Mouse (Mus musculus) midbrain, embryonic 14.5 days (tissue): ENCODE measurements around the gene Sertad4. TPM values are rescaled to one million over a fixed set of nuclear protein-coding genes. Genes with fewer than 3 reads are reported as not detected.

Experiments used
- ATAC-seq: fragments of 200-750 bp; cut with Nextera tagmentation; 2 replicates; pipeline ENCODE4 v1.8.0; 2017; ENCODE audit warnings: moderate number of reproducible peaks, moderate library complexity; ENCODE audit not compliant: low FRiP score, low TSS enrichment
- DNase-seq: peaks from one replicate; pipeline ENCODE4 v3.0.0-alpha.2; 2015
- H3K27ac ChIP-seq: fragments of 300-500 bp; sonication (generic); replicated peaks from 2 replicates; pipeline ENCODE4 v1.5.1; 2014; ENCODE audit warnings: mild to moderate bottlenecking, low read depth, low read length, moderate library complexity
- H3K27me3 ChIP-seq: fragments of 300-500 bp; sonication (generic); 2 replicates; pipeline ENCODE4 v1.6.1; 2014; ENCODE audit warnings: low read length, control low read depth, mixed read lengths; ENCODE audit not compliant: control insufficient read depth, insufficient read depth
- H3K36me3 ChIP-seq: fragments of 300-500 bp; sonication (generic); 2 replicates; pipeline ENCODE4 v1.6.1; 2014; ENCODE audit warnings: low read length, control low read depth; ENCODE audit not compliant: control insufficient read depth, insufficient read depth
- H3K4me1 ChIP-seq: fragments of 300-500 bp; sonication (generic); 2 replicates; pipeline ENCODE4 v1.6.1; 2014; ENCODE audit warnings: mild to moderate bottlenecking, antibody characterized with exemption, low read length, control low read depth; ENCODE audit not compliant: control insufficient read depth, insufficient read depth
- H3K4me2 ChIP-seq: fragments of 300-500 bp; sonication (generic); 2 replicates; pipeline ENCODE4 v1.6.1; 2014; ENCODE audit warnings: mild to moderate bottlenecking, low read length, moderate library complexity
- H3K4me3 ChIP-seq: fragments of 300-500 bp; sonication (generic); replicated peaks from 2 replicates; pipeline ENCODE4 v1.5.1; 2014; ENCODE audit warnings: low read depth, low read length
- H3K9ac ChIP-seq: fragments of 300-500 bp; sonication (generic); replicated peaks from 2 replicates; pipeline ENCODE4 v1.6.1; 2014; ENCODE audit warnings: mild to moderate bottlenecking, low read length, moderate library complexity
- H3K9me3 ChIP-seq: fragments of 300-500 bp; sonication (generic); 2 replicates; pipeline ENCODE4 v1.6.1; 2016; ENCODE audit warnings: low read length, control low read depth, mixed read lengths; ENCODE audit not compliant: control insufficient read depth
- WGBS: fragments of 180-500 bp; shearing (Covaris S2); extraction: QIAGEN DNeasy Blood & Tissue Kit; methylation state at CpG from one replicate; pipeline ENCODE4 v1.1.7; 2014; 5-methylcytosine and 5-hydroxymethylcytosine counted together
- polyA plus RNA-seq: library from polyadenylated mRNA; unstranded; fragments of >200 nt; fragmentation: Nextera tagmentation; extraction: Ambion mirVana; gene quantifications from 2 replicates; pipeline ENCODE4 v1.2.1, GENCODE M21; 2014

Sertad4 gene
- polyA plus RNA-seq, 1 experiment from 2014 or later, result 39.5 TPM

GRCm38 (mm10) chr1:192812758-192813157, 42.8 kb downstream of the Sertad4 start:
- Histone ChIP-seq H3K4me3 (no peak overlapping the region), H3K27me3 (no peaks in the 10 kb centered on the region), H3K4me2 (no peak overlapping the region), H3K4me1 (no peaks in the 10 kb centered on the region), H3K9ac (no peak overlapping the region), H3K27ac (no peak overlapping the region), H3K9me3 (no peaks in the 10 kb centered on the region), H3K36me3 (no peaks in the 10 kb centered on the region)
- ATAC-seq (no peak), DNase-seq (no peak)
- 97% methylated on average over 9 of the region's 9 CpGs for WGBS

- ATAC-seq, result no peak
- Histone ChIP-seq H3K36me3 (no peaks in the 10 kb centered on the region), H3K4me1 (no peaks in the 10 kb centered on the region), H3K4me2 (no peak overlapping the region), H3K4me3 (no peak overlapping the region), H3K9me3 (no peaks in the 10 kb centered on the region), H3K27me3 (no peaks in the 10 kb centered on the region), H3K27ac (no peak overlapping the region), H3K9ac (no peak overlapping the region)
- DNase-seq, result no peak
- 95% methylated on average over 5 of the region's 5 CpGs for WGBS
Measured at GRCm38 (mm10) chr1:192812290-192812689, 43.3 kb downstream of the Sertad4 start.

- no peaks in the 10 kb centered on the region for H3K36me3 ChIP-seq
- no peaks in the 10 kb centered on the region for H3K27me3 ChIP-seq
- H3K9ac ChIP-seq, result no peak overlapping the region
- H3K4me2 ChIP-seq, result no peak overlapping the region
- no peaks in the 10 kb centered on the region for H3K4me1 ChIP-seq
- no peaks in the 10 kb centered on the region for H3K9me3 ChIP-seq
- 50% methylated on average over 10 of the region's 10 CpGs for WGBS
- DNase-seq (no peak), ATAC-seq (no peak)
- H3K27ac ChIP-seq, result no peak overlapping the region
- no peak overlapping the region for H3K4me3 ChIP-seq
Measured at GRCm38 (mm10) chr1:192806168-192807157, 49.1 kb downstream of the Sertad4 start.

DNA sequence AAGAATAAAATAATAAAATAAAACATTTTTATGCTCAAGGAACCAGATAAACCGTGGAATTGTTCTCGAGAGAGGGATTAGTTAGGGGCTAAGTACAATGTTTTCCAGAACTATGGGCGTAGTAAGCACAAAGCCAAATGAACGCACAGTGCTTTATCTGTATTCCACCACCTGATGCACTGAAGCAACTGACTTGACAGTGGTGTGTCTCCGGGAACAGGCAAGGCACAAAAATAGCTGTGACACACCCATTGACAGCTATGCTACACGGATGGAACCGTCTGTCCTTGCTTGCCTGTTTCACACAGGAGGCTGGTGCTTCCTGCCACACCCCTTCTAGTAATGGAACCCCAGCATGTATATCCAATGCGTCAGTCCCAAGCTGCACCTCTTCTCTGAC, 55.2 kb downstream of the Sertad4 start:
- Histone ChIP-seq H3K4me1 (peaks cover 12% of the 10 kb centered on the region), H3K4me2 (no peak overlapping the region), H3K9me3 (no peaks in the 10 kb centered on the region), H3K27me3 (no peaks in the 10 kb centered on the region), H3K27ac (no peak overlapping the region), H3K9ac (no peak overlapping the region), H3K36me3 (no peaks in the 10 kb centered on the region), H3K4me3 (no peak overlapping the region)
- WGBS, result 85% methylated on average over 8 of the region's 8 CpGs
- no peak for DNase-seq
- no peak for ATAC-seq

- Histone ChIP-seq H3K4me2 (no peak overlapping the region), H3K4me3 (no peak overlapping the region), H3K36me3 (no peaks in the 10 kb centered on the region), H3K4me1 (peaks cover 12% of the 10 kb centered on the region), H3K9ac (no peak overlapping the region), H3K27ac (peak overlapping the region; percentile 55; the same call in 1 of the 2 replicates), H3K27me3 (no peaks in the 10 kb centered on the region), H3K9me3 (no peaks in the 10 kb centered on the region)
- no peak for ATAC-seq
- DNase-seq, result peak; percentile 64
- WGBS, result 32% methylated on average over 10 of the region's 10 CpGs
Measured at GRCm38 (mm10) chr1:192799165-192799991, 56.2 kb downstream of the Sertad4 start.

DNA sequence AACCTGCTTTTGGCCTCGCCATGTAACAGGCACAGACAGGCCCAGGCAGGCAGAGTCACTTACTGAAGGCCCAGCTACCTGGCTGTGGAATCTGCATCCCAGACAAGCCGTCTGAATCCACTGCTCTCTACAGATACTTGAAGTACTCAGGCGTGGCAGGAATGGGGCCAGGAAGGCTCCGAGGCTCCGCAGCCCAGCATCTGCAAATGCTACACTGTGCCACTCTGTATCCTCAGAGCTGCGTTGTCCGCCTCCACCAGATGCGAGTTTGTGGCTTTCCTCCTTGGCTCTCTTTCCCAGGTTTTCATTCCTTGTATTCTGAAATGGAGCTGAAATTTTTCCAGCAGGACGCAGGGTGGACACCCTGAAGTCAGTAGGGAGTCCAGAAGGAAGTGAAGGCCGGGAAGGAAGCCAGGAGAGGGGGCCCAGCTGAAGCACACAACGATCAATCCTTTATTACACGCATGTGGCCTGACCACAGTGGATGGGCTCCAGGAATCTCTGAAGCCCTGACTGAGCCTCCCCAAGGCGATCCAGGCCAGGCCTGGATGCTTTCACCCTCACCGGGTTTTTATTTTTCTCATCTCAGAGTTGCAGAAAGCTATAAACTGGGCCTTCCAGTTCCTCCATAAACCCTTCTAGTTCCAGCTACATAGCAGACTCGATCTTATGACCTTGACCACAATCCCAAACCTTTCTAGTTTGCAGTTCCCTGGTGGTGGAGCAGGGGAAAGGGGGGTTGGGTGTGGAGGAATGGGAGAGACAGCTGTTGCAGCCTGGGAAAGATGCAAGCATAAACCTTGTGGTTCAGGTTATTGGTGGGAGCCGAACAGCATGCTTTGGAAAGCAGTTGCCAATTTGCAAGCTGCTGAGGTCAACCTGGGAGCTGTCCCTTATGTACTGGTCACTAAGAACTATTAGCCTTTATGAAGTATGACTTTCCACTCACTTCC, 57.1 kb downstream of the Sertad4 start:
- Histone ChIP-seq H3K27ac (no peak overlapping the region), H3K36me3 (no peaks in the 10 kb centered on the region), H3K4me1 (peaks cover 12% of the 10 kb centered on the region), H3K27me3 (no peaks in the 10 kb centered on the region), H3K9ac (no peak overlapping the region), H3K9me3 (no peaks in the 10 kb centered on the region), H3K4me2 (no peak overlapping the region), H3K4me3 (no peak overlapping the region)
- ATAC-seq (no peak), DNase-seq (no peak)
- 73% methylated on average over 16 of the region's 16 CpGs for WGBS

- DNase-seq (no peak), ATAC-seq (no peak)
- Histone ChIP-seq H3K27ac (peak overlapping the region; percentile 78), H3K27me3 (no peaks in the 10 kb centered on the region), H3K9ac (0 out of 2 replicates have a peak overlapping the region, but pooled peaks have one; percentile 2), H3K4me2 (no peak overlapping the region), H3K4me1 (peaks cover 13% of the 10 kb centered on the region), H3K9me3 (no peaks in the 10 kb centered on the region), H3K36me3 (no peaks in the 10 kb centered on the region), H3K4me3 (no peak overlapping the region)
- 36% methylated on average over 3 of the region's 3 CpGs for WGBS
Measured at GRCm38 (mm10) chr1:192797011-192797274, 58.6 kb downstream of the Sertad4 start.
